Mouse (Mus musculus): ENCODE results near the gene Gjb6. TPM values are rescaled to one million over a fixed set of nuclear protein-coding genes. Genes with fewer than 3 reads are reported as not detected.

Gjb6 gene
- polyA plus RNA-seq (2014; fragmentation: Nextera tagmentation; extraction: Ambion mirVana): 0.86 and 1.4 TPM in 2 replicates

DNA sequence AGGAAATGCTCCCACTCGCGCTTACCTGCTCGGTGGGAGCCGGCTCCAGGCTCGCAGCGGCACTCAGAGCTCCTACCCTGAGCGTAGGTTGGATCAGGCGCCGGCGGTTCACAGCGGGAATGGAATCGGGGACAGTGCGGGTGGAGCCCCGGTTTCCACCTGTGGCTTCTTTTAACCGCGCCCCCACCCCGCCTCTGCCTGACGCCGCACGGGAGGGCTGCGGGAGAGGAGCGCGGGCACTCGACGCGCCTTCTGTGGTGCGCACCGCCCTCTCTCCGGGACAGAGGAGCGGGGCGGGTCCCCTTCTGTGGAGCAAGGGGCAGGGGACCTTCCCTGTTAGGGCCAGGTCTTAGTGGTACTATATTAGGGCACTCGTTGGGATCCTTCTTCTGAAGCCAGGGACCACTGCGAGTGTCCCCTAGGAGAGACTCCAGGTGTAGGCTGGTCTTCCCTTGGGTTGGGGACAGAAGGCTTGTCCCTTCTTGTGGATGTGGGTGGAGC, at the start of gene Gjb6:
TSS of gene Gjb6 (minus strand) at position 451 of the 501 bp plus-strand sequence.
- H3K4me2 ChIP-seq (replicated peaks; ENCODE audit: low read depth, low read length): peak within 1 kb of the TSS; percentile 67
- ATAC-seq (ENCODE audit: insufficient number of reproducible peaks, insufficient read depth, low FRiP score, low read depth): no peak
- 2% methylated on average over 33 of the region's 33 CpGs for WGBS
- H3K4me1 ChIP-seq (ENCODE audit: control insufficient read depth, insufficient read depth, low read length): no peaks in the 10 kb centered on the region; the same call in 1 of the 2 replicates
- peaks cover 15% of the 10 kb centered on the region for H3K27me3 ChIP-seq (ENCODE audit: control insufficient read depth, insufficient read depth, low read length)
- H3K9ac ChIP-seq (replicated peaks; ENCODE audit: low read depth, low read length): no peak within 1 kb of the TSS
- H3K4me3 ChIP-seq (ENCODE audit: low read depth, low read length): peak within 1 kb of the TSS; percentile 34
- H3K27ac ChIP-seq (ENCODE audit: low read length): no peak within 1 kb of the TSS
- no peaks in the 10 kb centered on the region for H3K36me3 ChIP-seq (ENCODE audit: control insufficient read depth, insufficient read depth, low read length)
- no peaks in the 10 kb centered on the region for H3K9me3 ChIP-seq (ENCODE audit: control insufficient read depth, low read depth, low read length)

GRCm38 (mm10) chr14:57165493-57165892, 32.1 kb upstream of the Gjb6 start:
- Histone ChIP-seq H3K9ac (replicated peaks; ENCODE audit: low read depth, low read length) (no peak overlapping the region), H3K9me3 (ENCODE audit: control insufficient read depth, low read depth, low read length) (no peaks in the 10 kb centered on the region), H3K4me2 (replicated peaks; ENCODE audit: low read depth, low read length) (no peak overlapping the region), H3K27me3 (ENCODE audit: control insufficient read depth, insufficient read depth, low read length) (no peaks in the 10 kb centered on the region), H3K27ac (ENCODE audit: low read length) (no peak overlapping the region), H3K4me3 (ENCODE audit: low read depth, low read length) (no peak overlapping the region), H3K36me3 (ENCODE audit: control insufficient read depth, insufficient read depth, low read length) (no peaks in the 10 kb centered on the region), H3K4me1 (ENCODE audit: control insufficient read depth, insufficient read depth, low read length) (0 out of 2 replicates have a peak, but pooled peaks cover 3% of the 10 kb centered on the region)
- WGBS: 88% methylated on average over 3 of the region's 3 CpGs
- no peak for ATAC-seq (ENCODE audit: insufficient number of reproducible peaks, insufficient read depth, low FRiP score, low read depth)

GRCm38 (mm10) chr14:57161833-57162232, 28.4 kb upstream of the Gjb6 start:
- no peak for ATAC-seq (ENCODE audit: insufficient number of reproducible peaks, insufficient read depth, low FRiP score, low read depth)
- no peaks in the 10 kb centered on the region for H3K36me3 ChIP-seq (ENCODE audit: control insufficient read depth, insufficient read depth, low read length)

DNA sequence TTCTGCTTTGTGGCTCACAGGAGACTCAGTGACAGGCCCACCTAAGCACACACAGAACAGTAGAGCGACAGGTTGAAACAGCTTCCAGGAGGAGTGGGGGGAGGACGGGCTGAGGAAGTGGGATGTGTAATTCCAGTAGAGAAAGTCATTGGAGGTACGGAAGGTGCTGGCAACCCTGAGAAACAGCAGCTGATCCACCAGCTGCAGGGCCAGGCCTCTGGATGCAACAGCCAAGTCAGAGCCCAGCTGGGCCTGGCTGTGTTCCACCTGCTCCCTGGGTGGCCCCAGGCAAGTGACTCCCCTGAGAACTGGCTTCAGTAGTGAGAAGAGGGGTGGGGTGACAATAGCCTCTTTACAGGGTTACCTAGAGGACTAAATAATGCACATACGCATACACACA, 27.8 kb upstream of the Gjb6 start:
- Histone ChIP-seq H3K27ac (ENCODE audit: low read length) (no peak overlapping the region), H3K4me1 (ENCODE audit: control insufficient read depth, insufficient read depth, low read length) (0 out of 2 replicates have a peak, but pooled peaks cover 3% of the 10 kb centered on the region), H3K9me3 (ENCODE audit: control insufficient read depth, low read depth, low read length) (no peaks in the 10 kb centered on the region), H3K4me2 (replicated peaks; ENCODE audit: low read depth, low read length) (no peak overlapping the region), H3K36me3 (ENCODE audit: control insufficient read depth, insufficient read depth, low read length) (no peaks in the 10 kb centered on the region), H3K4me3 (ENCODE audit: low read depth, low read length) (no peak overlapping the region), H3K27me3 (ENCODE audit: control insufficient read depth, insufficient read depth, low read length) (no peaks in the 10 kb centered on the region), H3K9ac (replicated peaks; ENCODE audit: low read depth, low read length) (no peak overlapping the region)
- ATAC-seq (ENCODE audit: insufficient number of reproducible peaks, insufficient read depth, low FRiP score, low read depth): peak; percentile 58; the same call in 1 of the 2 replicates
- whole genome bisulfite sequencing: 39% methylated on average over 4 of the region's 4 CpGs

More at GRCm38 (mm10) chr14:57161833-57162232, 28.4 kb upstream of the Gjb6 start:
- Histone ChIP-seq H3K4me2 (replicated peaks; ENCODE audit: low read depth, low read length) (no peak overlapping the region), H3K27ac (ENCODE audit: low read length) (no peak overlapping the region), H3K4me3 (ENCODE audit: low read depth, low read length) (no peak overlapping the region), H3K27me3 (ENCODE audit: control insufficient read depth, insufficient read depth, low read length) (no peaks in the 10 kb centered on the region), H3K4me1 (ENCODE audit: control insufficient read depth, insufficient read depth, low read length) (0 out of 2 replicates have a peak, but pooled peaks cover 3% of the 10 kb centered on the region), H3K9me3 (ENCODE audit: control insufficient read depth, low read depth, low read length) (no peaks in the 10 kb centered on the region), H3K9ac (replicated peaks; ENCODE audit: low read depth, low read length) (no peak overlapping the region)
- WGBS: 38% methylated on average over 2 of the region's 2 CpGs

GRCm38 (mm10) chr14:57154916-57155315, 21.5 kb upstream of the Gjb6 start:
- Histone ChIP-seq H3K4me1 (ENCODE audit: control insufficient read depth, insufficient read depth, low read length) (peaks cover 3% of the 10 kb centered on the region; the same call in 1 of the 2 replicates), H3K4me2 (replicated peaks; ENCODE audit: low read depth, low read length) (no peak overlapping the region), H3K36me3 (ENCODE audit: control insufficient read depth, insufficient read depth, low read length) (no peaks in the 10 kb centered on the region), H3K9ac (replicated peaks; ENCODE audit: low read depth, low read length) (no peak overlapping the region), H3K9me3 (ENCODE audit: control insufficient read depth, low read depth, low read length) (no peaks in the 10 kb centered on the region), H3K27ac (ENCODE audit: low read length) (no peak overlapping the region), H3K4me3 (ENCODE audit: low read depth, low read length) (no peak overlapping the region), H3K27me3 (ENCODE audit: control insufficient read depth, insufficient read depth, low read length) (no peaks in the 10 kb centered on the region)
- 35% methylated on average over 6 of the region's 6 CpGs for WGBS
- no peak for ATAC-seq (ENCODE audit: insufficient number of reproducible peaks, insufficient read depth, low FRiP score, low read depth)

DNA sequence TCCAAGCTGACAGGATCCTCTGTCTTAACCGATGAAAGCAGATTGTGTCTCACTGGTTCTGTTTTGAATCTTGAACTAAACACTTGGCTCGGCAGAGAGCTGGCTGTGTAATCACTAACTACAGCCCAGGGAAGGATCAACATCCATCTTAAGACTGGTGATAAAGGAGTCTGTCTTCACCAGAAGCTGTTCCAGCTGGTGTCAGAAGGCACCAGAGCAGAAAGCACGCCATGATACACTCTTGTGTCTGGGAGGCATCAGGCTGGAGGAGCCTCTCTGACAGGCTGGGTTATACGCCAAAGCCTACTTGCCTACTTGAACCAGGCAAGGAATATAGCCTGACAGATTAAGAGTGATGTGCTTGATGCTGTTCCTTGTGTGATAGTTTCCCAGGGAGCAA, 12.3 kb upstream of the Gjb6 start:
- H3K9me3 ChIP-seq (ENCODE audit: control insufficient read depth, low read depth, low read length): no peaks in the 10 kb centered on the region
- H3K36me3 ChIP-seq (ENCODE audit: control insufficient read depth, insufficient read depth, low read length): no peaks in the 10 kb centered on the region
- H3K27ac ChIP-seq (ENCODE audit: low read length): 0 out of 2 replicates have a peak overlapping the region, but pooled peaks have one; percentile 21
- 20% methylated on average over 4 of the region's 4 CpGs for WGBS
- H3K27me3 ChIP-seq (ENCODE audit: control insufficient read depth, insufficient read depth, low read length): no peaks in the 10 kb centered on the region
- H3K9ac ChIP-seq (replicated peaks; ENCODE audit: low read depth, low read length): no peak overlapping the region
- ATAC-seq (ENCODE audit: insufficient number of reproducible peaks, insufficient read depth, low FRiP score, low read depth): peak; percentile 65; the same call in 1 of the 2 replicates
- H3K4me3 ChIP-seq (ENCODE audit: low read depth, low read length): no peak overlapping the region
- no peaks in the 10 kb centered on the region for H3K4me1 ChIP-seq (ENCODE audit: control insufficient read depth, insufficient read depth, low read length)
- H3K4me2 ChIP-seq (replicated peaks; ENCODE audit: low read depth, low read length): no peak overlapping the region

- no peak for ATAC-seq (ENCODE audit: insufficient number of reproducible peaks, insufficient read depth, low FRiP score, low read depth)
- no peak overlapping the region for H3K9ac ChIP-seq (replicated peaks; ENCODE audit: low read depth, low read length)
- H3K36me3 ChIP-seq (ENCODE audit: control insufficient read depth, insufficient read depth, low read length): no peaks in the 10 kb centered on the region
- no peak overlapping the region for H3K4me2 ChIP-seq (replicated peaks; ENCODE audit: low read depth, low read length)
- H3K27ac ChIP-seq (ENCODE audit: low read length): no peak overlapping the region
- no peak overlapping the region for H3K4me3 ChIP-seq (ENCODE audit: low read depth, low read length)
- H3K27me3 ChIP-seq (ENCODE audit: control insufficient read depth, insufficient read depth, low read length): peaks cover 15% of the 10 kb centered on the region
- WGBS: 64% methylated on average over 8 of the region's 8 CpGs
- no peaks in the 10 kb centered on the region for H3K9me3 ChIP-seq (ENCODE audit: control insufficient read depth, low read depth, low read length)
- H3K4me1 ChIP-seq (ENCODE audit: control insufficient read depth, insufficient read depth, low read length): no peaks in the 10 kb centered on the region; the same call in 1 of the 2 replicates
Measured at GRCm38 (mm10) chr14:57135265-57135664, 1.9 kb upstream of the Gjb6 start.

- H3K9me3 ChIP-seq (ENCODE audit: control insufficient read depth, low read depth, low read length): no peaks in the 10 kb centered on the region
- H3K4me1 ChIP-seq (ENCODE audit: control insufficient read depth, insufficient read depth, low read length): no peaks in the 10 kb centered on the region; the same call in 1 of the 2 replicates
- no peak for ATAC-seq (ENCODE audit: insufficient number of reproducible peaks, insufficient read depth, low FRiP score, low read depth)
- H3K9ac ChIP-seq (replicated peaks; ENCODE audit: low read depth, low read length): no peak overlapping the region
- no peak overlapping the region for H3K27ac ChIP-seq (ENCODE audit: low read length)
- no peaks in the 10 kb centered on the region for H3K36me3 ChIP-seq (ENCODE audit: control insufficient read depth, insufficient read depth, low read length)
- no peaks in the 10 kb centered on the region for H3K27me3 ChIP-seq (ENCODE audit: control insufficient read depth, insufficient read depth, low read length)
- H3K4me3 ChIP-seq (ENCODE audit: low read depth, low read length): no peak overlapping the region
- H3K4me2 ChIP-seq (replicated peaks; ENCODE audit: low read depth, low read length): no peak overlapping the region
- WGBS: 50% methylated on average over 4 of the region's 4 CpGs
Measured at GRCm38 (mm10) chr14:57127383-57127782, 6.0 kb downstream of the Gjb6 start.

- ATAC-seq (ENCODE audit: insufficient number of reproducible peaks, insufficient read depth, low FRiP score, low read depth): no peak
- no peak overlapping the region for H3K27ac ChIP-seq (ENCODE audit: low read length)
- WGBS: 89% methylated on average over 7 of the region's 7 CpGs
Measured at GRCm38 (mm10) chr14:57122295-57122694, 11.1 kb downstream of the Gjb6 start.

More at GRCm38 (mm10) chr14:57122295-57122694, 11.1 kb downstream of the Gjb6 start:
- H3K9me3 ChIP-seq (ENCODE audit: control insufficient read depth, low read depth, low read length): no peaks in the 10 kb centered on the region
- H3K9ac ChIP-seq (replicated peaks; ENCODE audit: low read depth, low read length): no peak overlapping the region
- no peaks in the 10 kb centered on the region for H3K27me3 ChIP-seq (ENCODE audit: control insufficient read depth, insufficient read depth, low read length)
- H3K4me2 ChIP-seq (replicated peaks; ENCODE audit: low read depth, low read length): no peak overlapping the region
- H3K36me3 ChIP-seq (ENCODE audit: control insufficient read depth, insufficient read depth, low read length): no peaks in the 10 kb centered on the region
- no peak overlapping the region for H3K4me3 ChIP-seq (ENCODE audit: low read depth, low read length)
- no peaks in the 10 kb centered on the region for H3K4me1 ChIP-seq (ENCODE audit: control insufficient read depth, insufficient read depth, low read length)

All from stomach, embryonic 14.5 days (tissue).